Mouse (Mus musculus) small intestine, adult 2 months (tissue): ENCODE results near the gene Cdk14.

Source experiments
- CTCF ChIP-seq: fragments of 200-500 bp; IDR thresholded peaks from 2 replicates; pipeline ENCODE4 v1.5.1; 2012; ENCODE audit warnings: low read depth, mild to moderate bottlenecking, control low read depth, inconsistent platforms, low read length, moderate library complexity, mixed read lengths; ENCODE audit not compliant: insufficient replicate concordance, insufficient read length; ENCODE audit errors: extremely low read depth
- POLR2A ChIP-seq: fragments of 200-500 bp; IDR thresholded peaks from 2 replicates; pipeline ENCODE4 v1.6.1; 2012; ENCODE audit warnings: low read depth, mild to moderate bottlenecking, control low read depth, inconsistent platforms, low read length, moderate library complexity

GRCm38 (mm10) chr5:4755326-4755725, 664.8 kb downstream of the Cdk14 start:
- TF ChIP-seq CTCF (no peak), POLR2A (no peak)
